Mouse (Mus musculus): ENCODE data around the gene Nars2.
"Not testable (repeated sequence)": the region's sequence is repeated elsewhere in the genome, so short reads cannot be mapped to it uniquely, and the experiment has no call there.

The Nars2 gene

GRCm38 (mm10) chr7:96951281-96952051, at the start of gene Nars2:
TSS of gene Nars2 (plus strand) at chr7:96951505.
- DNase-seq (ENCODE audit: low read depth, low spot score) = peak; percentile 96

- no peak for DNase-seq (ENCODE audit: low read depth, low spot score)
Measured at GRCm38 (mm10) chr7:96902183-96902582, 49.1 kb upstream of the Nars2 start.

GRCm38 (mm10) chr7:96903088-96903985, 48.0 kb upstream of the Nars2 start:
- DNase-seq (ENCODE audit: low read depth, low spot score) = no peak

GRCm38 (mm10) chr7:96904442-96904841, 46.9 kb upstream of the Nars2 start:
- DNase-seq (ENCODE audit: low read depth, low spot score) = no peak

- DNase-seq (ENCODE audit: low read depth, low spot score) = no peak
Measured at GRCm38 (mm10) chr7:96904936-96905335, 46.4 kb upstream of the Nars2 start.

GRCm38 (mm10) chr7:96905422-96905821, 45.9 kb upstream of the Nars2 start:
- no peak for DNase-seq (ENCODE audit: low read depth, low spot score)

- DNase-seq (ENCODE audit: low read depth, low spot score) = no peak
Measured at GRCm38 (mm10) chr7:96906216-96906615, 45.1 kb upstream of the Nars2 start.

- no peak for DNase-seq (ENCODE audit: low read depth, low spot score)
Measured at GRCm38 (mm10) chr7:96907971-96908680, 43.2 kb upstream of the Nars2 start.

GRCm38 (mm10) chr7:96909856-96910255, 41.4 kb upstream of the Nars2 start:
- DNase-seq (ENCODE audit: low read depth, low spot score) = no peak

- no peak for DNase-seq (ENCODE audit: low read depth, low spot score)
Measured at GRCm38 (mm10) chr7:96910310-96910960, 40.9 kb upstream of the Nars2 start.

- peak; percentile 63 for DNase-seq (ENCODE audit: low read depth, low spot score)
Measured at GRCm38 (mm10) chr7:96914031-96914430, 37.3 kb upstream of the Nars2 start.

- DNase-seq (ENCODE audit: low read depth, low spot score) = peak; percentile 52
Measured at GRCm38 (mm10) chr7:96915452-96916105, 35.7 kb upstream of the Nars2 start.

- DNase-seq (ENCODE audit: low read depth, low spot score) = peak; percentile 70
Measured at GRCm38 (mm10) chr7:96920447-96921095, 30.7 kb upstream of the Nars2 start.

- DNase-seq (ENCODE audit: low read depth, low spot score) = no peak
Measured at GRCm38 (mm10) chr7:96922927-96923326, 28.4 kb upstream of the Nars2 start.

GRCm38 (mm10) chr7:96943715-96944377, 7.5 kb upstream of the Nars2 start:
- DNase-seq (ENCODE audit: low read depth, low spot score) = no peak

- not testable (repeated sequence) for DNase-seq (ENCODE audit: low read depth, low spot score)
Measured at GRCm38 (mm10) chr7:96946501-96946900, 4.8 kb upstream of the Nars2 start.

- DNase-seq (ENCODE audit: low read depth, low spot score) = peak; percentile 17
Measured at GRCm38 (mm10) chr7:96952094-96952493, 789 bp downstream of the Nars2 start.

- no peak for DNase-seq (ENCODE audit: low read depth, low spot score)
Measured at GRCm38 (mm10) chr7:96959168-96959567, 7.9 kb downstream of the Nars2 start.

- DNase-seq (ENCODE audit: low read depth, low spot score) = no peak
Measured at GRCm38 (mm10) chr7:96967188-96967587, 15.9 kb downstream of the Nars2 start.

- DNase-seq (ENCODE audit: low read depth, low spot score) = peak; percentile 64
Measured at GRCm38 (mm10) chr7:96970359-96970758, 19.1 kb downstream of the Nars2 start.

All from CD4-positive helper T cell, adult 2 months (primary cell).